Mouse (Mus musculus): ENCODE measurements at regions not wholly inside any gene's neighbourhood (a gene's known extent, or its start where the extent isn't known, plus 50 kb on each side); places are given as distances from the start of the nearest gene placed in this dataset.
"Not testable (repeated sequence)": the region's sequence is repeated elsewhere in the genome, so short reads cannot be mapped to it uniquely, and the experiment has no call there.

- no peak for DNase-seq (ENCODE audit: low spot score in 2 of 2)
Measured at GRCm38 (mm10) chr14:36155757-36156156, 61.0 kb downstream of the 4930474N05Rik start.

GRCm38 (mm10) chr14:36156175-36156574 is 61.5 kb downstream of the 4930474N05Rik start:
- no peak for DNase-seq (ENCODE audit: low spot score in 2 of 2)

- no peak for DNase-seq (ENCODE audit: low spot score in 2 of 2)
Measured at GRCm38 (mm10) chr14:36183701-36184100, 89.0 kb downstream of the 4930474N05Rik start.

GRCm38 (mm10) chr14:36196517-36196916 is 101.8 kb downstream of the 4930474N05Rik start:
- DNase-seq (ENCODE audit: low spot score in 2 of 2), result no peak

GRCm38 (mm10) chr14:36198396-36198795 is 103.7 kb downstream of the 4930474N05Rik start:
- DNase-seq (ENCODE audit: low spot score in 2 of 2), result no peak

GRCm38 (mm10) chr14:36203855-36204254 is 109.1 kb downstream of the 4930474N05Rik start:
- no peak for DNase-seq (ENCODE audit: low spot score in 2 of 2)

- peak; percentile 26 for DNase-seq (ENCODE audit: low spot score in 2 of 2)
Measured at GRCm38 (mm10) chr14:36212830-36213229, 118.1 kb downstream of the 4930474N05Rik start.

- no peak for DNase-seq (ENCODE audit: low spot score in 2 of 2)
Measured at GRCm38 (mm10) chr14:36245849-36246248, 151.1 kb downstream of the 4930474N05Rik start.

- no peak for DNase-seq (ENCODE audit: low spot score in 2 of 2)
Measured at GRCm38 (mm10) chr14:36262126-36262525, 167.4 kb downstream of the 4930474N05Rik start.

GRCm38 (mm10) chr14:36283825-36284414 is 189.2 kb downstream of the 4930474N05Rik start:
- DNase-seq (ENCODE audit: low spot score in 2 of 2), result no peak

GRCm38 (mm10) chr14:36288697-36289286 is 194.1 kb downstream of the 4930474N05Rik start:
- no peak for DNase-seq (ENCODE audit: low spot score in 2 of 2)

- DNase-seq (ENCODE audit: low spot score in 2 of 2), result no peak
Measured at GRCm38 (mm10) chr14:36310324-36310723, 215.6 kb downstream of the 4930474N05Rik start.

- not testable (repeated sequence) for DNase-seq (ENCODE audit: low spot score in 2 of 2)
Measured at GRCm38 (mm10) chr14:36314673-36315072, 220.0 kb downstream of the 4930474N05Rik start.

GRCm38 (mm10) chr14:36316418-36317111 is 221.8 kb downstream of the 4930474N05Rik start:
- no peak for DNase-seq (ENCODE audit: low spot score in 2 of 2)

GRCm38 (mm10) chr14:36328258-36328891 is 233.7 kb downstream of the 4930474N05Rik start:
- DNase-seq (ENCODE audit: low spot score in 2 of 2), result no peak

- no peak for DNase-seq (ENCODE audit: low spot score in 2 of 2)
Measured at GRCm38 (mm10) chr14:36340832-36341231, 246.1 kb downstream of the 4930474N05Rik start.
